Mouse (Mus musculus) monocyte, adult 5-6 weeks (primary cell): ENCODE data around the gene Cd70. TPM values are rescaled to one million over a fixed set of nuclear protein-coding genes. Genes with fewer than 3 reads are reported as not detected.

Source experiments
- ATAC-seq: fragments of 153-309, 156-312 bp; replicated peaks from 2 replicates; pipeline ENCODE4 v1.8.0; 2017; ENCODE audit warnings: mild to moderate bottlenecking; ENCODE audit not compliant: low TSS enrichment, insufficient number of reproducible peaks, severe bottlenecking, poor library complexity, low FRiP score
- total RNA-seq: library from RNA; stranded (forward); fragments of 200-1000, 200-491, 200-594 nt; gene quantifications from 3 replicates; pipeline ENCODE4 v1.2.3, GENCODE M21; 2017

The Cd70 gene
- total RNA-seq, 1 experiment from 2014 or later = not detected

DNA sequence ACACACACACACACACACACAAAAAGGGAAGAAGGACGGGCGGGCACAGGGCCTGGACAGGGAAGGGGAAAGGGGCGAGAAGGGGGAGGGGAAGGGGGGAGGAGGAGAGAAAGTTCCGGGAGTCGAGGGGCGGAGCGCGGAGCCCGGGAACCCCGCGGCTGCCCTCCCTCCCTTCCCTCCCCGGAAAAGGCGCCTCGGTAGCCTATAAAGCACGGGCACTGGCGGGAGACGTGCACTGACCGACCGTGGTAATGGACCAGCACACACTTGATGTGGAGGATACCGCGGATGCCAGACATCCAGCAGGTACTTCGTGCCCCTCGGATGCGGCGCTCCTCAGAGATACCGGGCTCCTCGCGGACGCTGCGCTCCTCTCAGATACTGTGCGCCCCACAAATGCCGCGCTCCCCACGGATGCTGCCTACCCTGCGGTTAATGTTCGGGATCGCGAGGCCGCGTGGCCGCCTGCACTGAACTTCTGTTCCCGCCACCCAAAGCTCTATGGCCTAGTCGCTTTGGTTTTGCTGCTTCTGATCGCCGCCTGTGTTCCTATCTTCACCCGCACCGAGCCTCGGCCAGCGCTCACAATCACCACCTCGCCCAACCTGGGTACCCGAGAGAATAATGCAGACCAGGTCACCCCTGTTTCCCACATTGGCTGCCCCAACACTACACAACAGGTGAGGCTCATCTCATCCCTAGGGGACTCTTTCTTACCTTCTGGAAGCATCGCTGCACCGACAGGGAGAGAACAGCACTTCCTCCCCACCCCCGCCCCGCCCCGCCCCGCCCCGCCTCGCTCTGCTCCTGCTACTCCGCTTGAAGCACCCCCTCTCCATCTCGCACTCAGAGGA, 44.2 kb downstream of the Cd70 start, which contains the start of gene Tnfsf9:
TSS of gene Tnfsf9 (plus strand) at position 145 of the 854 bp plus-strand sequence.
- peak; percentile 51; the same call in 1 of the 2 replicates for ATAC-seq

DNA sequence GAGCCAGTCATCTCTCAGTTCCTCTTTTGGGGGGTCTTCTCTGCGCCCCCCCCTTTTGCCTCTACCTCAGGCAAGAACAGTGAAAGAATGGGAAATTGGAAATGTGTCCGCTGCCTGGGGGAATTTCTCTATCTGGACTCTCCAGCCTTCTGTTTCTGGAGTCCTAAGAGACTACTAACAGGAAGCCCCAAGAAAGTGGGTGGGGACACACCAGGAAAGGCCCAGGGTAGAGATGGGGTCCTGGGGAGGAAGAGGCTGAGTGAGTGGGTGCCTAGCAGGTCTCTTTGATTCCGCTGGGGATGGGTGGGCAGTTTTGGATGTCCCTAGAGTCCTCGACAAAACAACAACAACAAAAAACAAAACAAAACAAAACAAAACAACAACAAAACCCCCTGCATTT, 45.1 kb downstream of the Cd70 start:
- ATAC-seq = no peak

DNA sequence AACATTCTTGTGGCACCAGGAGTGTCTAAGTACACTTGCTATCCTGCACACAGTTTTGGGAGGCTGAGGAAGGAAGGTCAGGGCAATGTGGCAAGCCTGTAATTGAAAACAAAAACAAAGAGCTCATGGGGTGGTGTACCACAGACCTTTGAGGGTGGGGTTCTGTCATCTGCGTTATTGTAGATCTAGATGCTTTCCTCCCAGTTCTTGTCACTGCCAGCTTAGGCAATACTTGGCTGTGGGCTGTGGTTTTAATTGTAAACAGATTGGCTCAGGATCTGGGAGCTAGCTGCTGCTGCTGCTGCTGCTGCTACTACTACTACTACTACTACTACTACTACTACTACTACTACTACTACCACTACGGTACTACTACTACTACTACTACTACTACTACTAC, 47.3 kb downstream of the Cd70 start:
- ATAC-seq = no peak

DNA sequence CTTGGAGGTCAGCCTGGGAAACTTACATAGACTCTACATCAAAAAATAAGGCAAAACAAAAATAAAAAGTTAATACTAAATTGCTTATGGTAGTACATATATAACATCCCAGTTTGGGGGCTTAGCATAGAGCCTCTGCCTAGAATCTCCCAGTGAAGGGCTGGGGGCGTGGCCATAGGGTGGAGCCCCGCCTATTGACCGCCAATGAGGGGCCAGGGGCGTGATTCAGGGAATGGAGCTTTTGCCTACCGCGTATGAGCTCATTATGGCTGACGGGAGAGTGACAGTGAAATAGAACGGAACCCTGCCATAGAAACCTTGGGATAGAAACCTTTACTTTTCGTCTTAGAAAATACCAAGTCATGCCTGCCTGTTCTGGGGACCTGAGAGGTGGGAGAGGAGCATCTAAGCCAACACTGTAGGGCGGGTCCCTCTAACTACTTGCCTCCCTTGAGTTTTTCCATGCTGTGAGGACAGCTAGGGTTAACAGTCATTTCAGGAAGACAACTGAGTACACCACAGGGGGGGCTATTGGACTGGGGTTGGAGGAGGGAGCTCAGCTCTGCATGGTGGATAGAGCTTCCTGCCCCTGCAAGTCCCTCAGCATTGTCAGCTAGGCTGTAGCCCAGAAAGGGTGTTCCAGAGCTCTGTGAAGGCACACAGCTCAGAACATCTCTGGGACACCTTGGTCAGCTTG, 49.8 kb downstream of the Cd70 start:
- ATAC-seq = no peak

DNA sequence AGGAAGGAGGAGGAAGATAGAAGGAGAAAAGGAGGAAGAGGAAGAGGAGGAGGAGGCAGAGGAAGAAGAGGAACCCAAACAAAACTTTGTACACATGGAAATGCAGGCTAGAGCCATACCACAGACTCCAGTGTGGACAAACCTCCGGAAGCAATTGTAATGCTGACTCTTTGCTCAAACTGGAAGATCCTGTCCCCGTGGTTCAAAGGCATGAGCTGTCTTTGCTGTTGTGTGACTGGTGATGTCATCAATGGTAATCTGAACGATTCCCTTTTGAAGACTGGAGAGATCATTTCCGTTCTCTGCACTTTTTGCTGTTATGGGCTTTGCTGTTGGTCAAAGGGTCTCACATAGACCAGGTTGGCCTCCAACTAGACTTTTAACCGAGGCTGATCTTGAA, 51.3 kb downstream of the Cd70 start:
- ATAC-seq = no peak

DNA sequence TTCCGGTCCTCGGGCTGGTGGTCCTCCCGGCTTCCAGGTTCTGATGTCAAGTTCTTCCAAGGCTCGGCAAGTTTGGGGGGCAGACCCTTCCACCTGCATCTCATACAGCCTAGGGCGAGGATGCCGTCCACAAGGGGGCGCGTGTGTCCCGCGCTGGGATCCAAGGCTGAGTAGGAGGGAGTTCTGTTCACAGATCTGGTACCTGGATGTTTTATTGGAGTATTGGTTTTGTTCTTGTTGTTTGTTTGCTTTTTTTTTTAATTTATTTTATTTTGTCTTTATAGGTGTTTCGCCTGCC, 53.0 kb downstream of the Cd70 start:
- ATAC-seq = peak; percentile 64

Other genes starting within 250 kb of the Cd70 start
- gene Mllt1, start 214.4 kb downstream of the Cd70 start, total RNA-seq = 7.0 to 20.4 TPM (median 8.3 TPM) in 3 replicates
- gene Acer1, start 167.7 kb downstream of the Cd70 start, total RNA-seq = not detected in 3 replicates
- 12.3 to 27.6 TPM (median 13.8 TPM) in 3 replicates for gene Clpp, start 159.5 kb downstream of the Cd70 start, total RNA-seq
- gene Alkbh7, start 152.4 kb downstream of the Cd70 start, total RNA-seq = 8.0 to 11.9 TPM (median 9.8 TPM) in 3 replicates
- gene Pspn, start 149.8 kb downstream of the Cd70 start, total RNA-seq = not detected in 3 replicates
- 81.4 to 95.0 TPM (median 83.1 TPM) in 3 replicates for gene Gtf2f1, start 138.5 kb downstream of the Cd70 start, total RNA-seq
- not detected in 3 replicates for gene Gm17949, start 138.3 kb downstream of the Cd70 start, total RNA-seq
- gene Khsrp, start 118.3 kb downstream of the Cd70 start, total RNA-seq = 25.1 to 60.3 TPM (median 33.8 TPM) in 3 replicates
- not detected in 3 replicates for gene Slc25a41, start 108.1 kb downstream of the Cd70 start, total RNA-seq
- 1.4 TPM in 1 of 3 replicates, not detected in the others for gene Crb3, start 90.7 kb downstream of the Cd70 start, total RNA-seq
- gene Slc25a23, start 89.9 kb downstream of the Cd70 start, total RNA-seq = 0.21 to 1.7 TPM (median 1.3 TPM) in 3 replicates
- gene Dennd1c, start 71.3 kb downstream of the Cd70 start, total RNA-seq = 32.3 to 86.7 TPM (median 48.3 TPM) in 3 replicates
- 0.58 to 1.4 TPM in 2 of 3 replicates, not detected in the other for gene Tubb4a, start 62.0 kb downstream of the Cd70 start, total RNA-seq
- 0.57 to 1.3 TPM (median 1.2 TPM) in 3 replicates for gene Tnfsf9, start 44.5 kb downstream of the Cd70 start, total RNA-seq
- 9.5 to 16.2 TPM (median 10.5 TPM) in 3 replicates for gene Tnfsf14, start 44.4 kb upstream of the Cd70 start, total RNA-seq
- 96.6 to 152 TPM (median 129 TPM) in 3 replicates for gene C3, start 78.4 kb upstream of the Cd70 start, total RNA-seq
- gene Gpr108, start 98.7 kb upstream of the Cd70 start, total RNA-seq = 27.2 to 32.8 TPM (median 27.8 TPM) in 3 replicates
- gene Trip10, start 99.7 kb upstream of the Cd70 start, total RNA-seq = 4.5 to 10.8 TPM (median 9.2 TPM) in 3 replicates
- gene Vav1, start 129.3 kb upstream of the Cd70 start, total RNA-seq = 267 to 324 TPM (median 306 TPM) in 3 replicates
- gene Adgre1, start 208.9 kb upstream of the Cd70 start, total RNA-seq = 195 to 384 TPM (median 329 TPM) in 3 replicates